Mouse (Mus musculus) forebrain, embryonic 15.5 days (tissue): ENCODE measurements around the gene Eng. TPM values are rescaled to one million over a fixed set of nuclear protein-coding genes. Genes with fewer than 3 reads are reported as not detected.

Experiments
- ATAC-seq: fragments of 200-750 bp; cut with Nextera tagmentation; replicated peaks from 2 replicates; pipeline ENCODE4 v1.8.0; 2017; ENCODE audit warnings: mild to moderate bottlenecking, moderate TSS enrichment, moderate library complexity
- H3K27ac ChIP-seq: fragments of 300-500 bp; sonication (generic); replicated peaks from 2 replicates; pipeline ENCODE4 v1.5.1; 2015; ENCODE audit warnings: mild to moderate bottlenecking, inconsistent platforms
- H3K27me3 ChIP-seq: fragments of 300-500 bp; sonication (generic); 2 replicates; pipeline ENCODE4 v1.6.1; 2015; ENCODE audit warnings: inconsistent platforms
- H3K36me3 ChIP-seq: fragments of 300-500 bp; sonication (generic); 2 replicates; pipeline ENCODE4 v1.6.1; 2015; ENCODE audit warnings: mild to moderate bottlenecking, inconsistent platforms
- H3K4me1 ChIP-seq: fragments of 300-500 bp; sonication (generic); 2 replicates; pipeline ENCODE4 v1.6.1; 2015; ENCODE audit warnings: inconsistent platforms
- H3K4me2 ChIP-seq: fragments of 300-500 bp; sonication (generic); replicated peaks from 2 replicates; pipeline ENCODE4 v1.6.1; 2015; ENCODE audit warnings: mild to moderate bottlenecking, inconsistent platforms
- H3K4me3 ChIP-seq: fragments of 300-500 bp; sonication (generic); 2 replicates; pipeline ENCODE4 v1.5.1; 2015; ENCODE audit warnings: mild to moderate bottlenecking, inconsistent platforms
- H3K9ac ChIP-seq: fragments of 300-500 bp; sonication (generic); replicated peaks from 2 replicates; pipeline ENCODE4 v1.6.1; 2015; ENCODE audit warnings: mild to moderate bottlenecking, inconsistent platforms
- H3K9me3 ChIP-seq: fragments of 300-500 bp; sonication (generic); 2 replicates; pipeline ENCODE4 v1.6.1; 2016; ENCODE audit warnings: inconsistent platforms
- WGBS: fragments of 180-500 bp; shearing (Covaris S2); methylation state at CpG from one replicate; pipeline ENCODE4 v1.1.7; 2015; ENCODE audit warnings: mixed read lengths; 5-methylcytosine and 5-hydroxymethylcytosine counted together
- polyA plus RNA-seq: library from polyadenylated mRNA; unstranded; fragments of >200 nt; fragmentation: Nextera tagmentation; extraction: Ambion mirVana; gene quantifications from 2 replicates; pipeline ENCODE4 v1.2.1, GENCODE M21; 2015

Gene Eng
- 23.4 and 25.1 TPM in 2 replicates for polyA plus RNA-seq

GRCm38 (mm10) chr2:32646379-32647056, at the start of gene Eng:
Gene Eng, plus strand, starts transcription at chr2:32646595.
- no peaks in the 10 kb centered on the region for H3K27me3 ChIP-seq
- H3K9ac ChIP-seq = no peak within 1 kb of the TSS
- H3K9me3 ChIP-seq = no peaks in the 10 kb centered on the region
- no peak within 1 kb of the TSS for H3K4me2 ChIP-seq
- WGBS = 68% methylated on average over 31 of the region's 31 CpGs
- H3K27ac ChIP-seq = no peak within 1 kb of the TSS; the same call in 1 of the 2 replicates
- ATAC-seq = no peak
- H3K36me3 ChIP-seq = no peaks in the 10 kb centered on the region
- peak within 1 kb of the TSS; percentile 14 for H3K4me3 ChIP-seq
- no peaks in the 10 kb centered on the region for H3K4me1 ChIP-seq

GRCm38 (mm10) chr2:32596725-32597124, 49.7 kb upstream of the Eng start:
- Histone ChIP-seq H3K9me3 (no peaks in the 10 kb centered on the region), H3K4me2 (no peak overlapping the region), H3K9ac (no peak overlapping the region), H3K36me3 (no peaks in the 10 kb centered on the region), H3K4me1 (peaks cover 10% of the 10 kb centered on the region), H3K4me3 (no peak overlapping the region), H3K27ac (peak overlapping the region; percentile 40), H3K27me3 (no peaks in the 10 kb centered on the region)
- WGBS = 77% methylated on average over 13 of the region's 13 CpGs
- ATAC-seq = no peak; the same call in 1 of the 2 replicates

- WGBS = 95% methylated on average over 5 of the region's 5 CpGs
- H3K4me3 ChIP-seq = no peak overlapping the region
These were observed 49.1 kb upstream of the Eng start for GRCm38 (mm10) chr2:32597248-32597647.

GRCm38 (mm10) chr2:32597699-32598098, 48.7 kb upstream of the Eng start:
- Histone ChIP-seq H3K9ac (no peak overlapping the region), H3K4me3 (no peak overlapping the region), H3K4me1 (peaks cover 14% of the 10 kb centered on the region), H3K27me3 (no peaks in the 10 kb centered on the region), H3K36me3 (no peaks in the 10 kb centered on the region), H3K27ac (no peak overlapping the region), H3K4me2 (no peak overlapping the region), H3K9me3 (no peaks in the 10 kb centered on the region)
- 88% methylated on average over 5 of the region's 5 CpGs for WGBS
- no peak for ATAC-seq

More at GRCm38 (mm10) chr2:32597248-32597647, 49.1 kb upstream of the Eng start:
- ATAC-seq = no peak
- peak overlapping the region; percentile 40 for H3K27ac ChIP-seq
- no peaks in the 10 kb centered on the region for H3K27me3 ChIP-seq
- no peak overlapping the region for H3K4me2 ChIP-seq
- H3K4me1 ChIP-seq = peaks cover 10% of the 10 kb centered on the region
- H3K36me3 ChIP-seq = no peaks in the 10 kb centered on the region
- H3K9ac ChIP-seq = no peak overlapping the region
- H3K9me3 ChIP-seq = no peaks in the 10 kb centered on the region

GRCm38 (mm10) chr2:32598506-32598905, 47.9 kb upstream of the Eng start:
- no peak overlapping the region for H3K4me2 ChIP-seq
- H3K36me3 ChIP-seq = no peaks in the 10 kb centered on the region
- no peak overlapping the region for H3K4me3 ChIP-seq
- no peak overlapping the region for H3K9ac ChIP-seq
- no peaks in the 10 kb centered on the region for H3K27me3 ChIP-seq
- 85% methylated on average over 8 of the region's 8 CpGs for WGBS
- no peak overlapping the region for H3K27ac ChIP-seq
- peaks cover 14% of the 10 kb centered on the region for H3K4me1 ChIP-seq
- H3K9me3 ChIP-seq = no peaks in the 10 kb centered on the region
- no peak for ATAC-seq

- Histone ChIP-seq H3K4me2 (no peak within 1 kb of the TSS), H3K27ac (no peak within 1 kb of the TSS), H3K4me3 (no peak within 1 kb of the TSS), H3K27me3 (no peaks in the 10 kb centered on the region), H3K4me1 (peaks cover 14% of the 10 kb centered on the region), H3K9ac (no peak within 1 kb of the TSS), H3K9me3 (no peaks in the 10 kb centered on the region), H3K36me3 (no peaks in the 10 kb centered on the region)
- ATAC-seq = no peak
- 89% methylated on average over 3 of the region's 3 CpGs for WGBS
These were observed 47.0 kb upstream of the Eng start, which contains the start of gene St6galnac6 for GRCm38 (mm10) chr2:32599409-32599808. Gene St6galnac6, plus strand, starts transcription at chr2:32599709.

GRCm38 (mm10) chr2:32601417-32602065, 44.9 kb upstream of the Eng start:
- no peak overlapping the region for H3K4me2 ChIP-seq
- no peaks in the 10 kb centered on the region for H3K27me3 ChIP-seq
- peaks cover 11% of the 10 kb centered on the region for H3K4me1 ChIP-seq
- no peak for ATAC-seq
- WGBS = 37% methylated on average over 8 of the region's 8 CpGs
- no peaks in the 10 kb centered on the region for H3K36me3 ChIP-seq
- no peak overlapping the region for H3K4me3 ChIP-seq
- no peak overlapping the region for H3K9ac ChIP-seq
- no peaks in the 10 kb centered on the region for H3K9me3 ChIP-seq
- H3K27ac ChIP-seq = no peak overlapping the region

GRCm38 (mm10) chr2:32602600-32603054, 43.8 kb upstream of the Eng start:
- H3K4me2 ChIP-seq = peak overlapping the region; percentile 31
- H3K9me3 ChIP-seq = no peaks in the 10 kb centered on the region
- peak overlapping the region; percentile 26 for H3K4me3 ChIP-seq
- H3K4me1 ChIP-seq = peaks cover 15% of the 10 kb centered on the region
- no peak for ATAC-seq
- no peaks in the 10 kb centered on the region for H3K27me3 ChIP-seq
- no peaks in the 10 kb centered on the region for H3K36me3 ChIP-seq
- H3K27ac ChIP-seq = no peak overlapping the region
- no peak overlapping the region for H3K9ac ChIP-seq
- WGBS = under 1% methylated on average over 11 of the region's 11 CpGs

- no peak overlapping the region for H3K4me2 ChIP-seq
- H3K4me1 ChIP-seq = peaks cover 26% of the 10 kb centered on the region
- no peak overlapping the region for H3K4me3 ChIP-seq
- no peaks in the 10 kb centered on the region for H3K27me3 ChIP-seq
- H3K27ac ChIP-seq = no peak overlapping the region
- 54% methylated on average over 10 of the region's 10 CpGs for WGBS
- no peaks in the 10 kb centered on the region for H3K9me3 ChIP-seq
- ATAC-seq = no peak
- no peak overlapping the region for H3K9ac ChIP-seq
- no peaks in the 10 kb centered on the region for H3K36me3 ChIP-seq
These were observed 41.8 kb upstream of the Eng start for GRCm38 (mm10) chr2:32604631-32605030.

GRCm38 (mm10) chr2:32606161-32607142, 39.9 kb upstream of the Eng start:
- Histone ChIP-seq H3K4me3 (peak overlapping the region; percentile 82), H3K9ac (peak overlapping the region; percentile 79), H3K4me2 (peak overlapping the region; percentile 93), H3K27ac (no peak overlapping the region), H3K36me3 (no peaks in the 10 kb centered on the region), H3K27me3 (no peaks in the 10 kb centered on the region), H3K9me3 (no peaks in the 10 kb centered on the region), H3K4me1 (peaks cover 32% of the 10 kb centered on the region)
- ATAC-seq = peak; percentile 85
- 11% methylated on average over 55 of the region's 55 CpGs for WGBS

GRCm38 (mm10) chr2:32607262-32607947, 39.0 kb upstream of the Eng start:
- peak overlapping the region; percentile 79 for H3K9ac ChIP-seq
- peak; percentile 55 for ATAC-seq
- no peaks in the 10 kb centered on the region for H3K27me3 ChIP-seq
- WGBS = 7% methylated on average over 34 of the region's 34 CpGs
- peak overlapping the region; percentile 82 for H3K4me3 ChIP-seq
- no peaks in the 10 kb centered on the region for H3K36me3 ChIP-seq
- H3K27ac ChIP-seq = no peak overlapping the region
- peaks cover 31% of the 10 kb centered on the region for H3K4me1 ChIP-seq
- peak overlapping the region; percentile 93 for H3K4me2 ChIP-seq
- no peaks in the 10 kb centered on the region for H3K9me3 ChIP-seq
